Comparison of ENCODE assay signal across 13 mouse cellular contexts in the genomic region with DNA sequence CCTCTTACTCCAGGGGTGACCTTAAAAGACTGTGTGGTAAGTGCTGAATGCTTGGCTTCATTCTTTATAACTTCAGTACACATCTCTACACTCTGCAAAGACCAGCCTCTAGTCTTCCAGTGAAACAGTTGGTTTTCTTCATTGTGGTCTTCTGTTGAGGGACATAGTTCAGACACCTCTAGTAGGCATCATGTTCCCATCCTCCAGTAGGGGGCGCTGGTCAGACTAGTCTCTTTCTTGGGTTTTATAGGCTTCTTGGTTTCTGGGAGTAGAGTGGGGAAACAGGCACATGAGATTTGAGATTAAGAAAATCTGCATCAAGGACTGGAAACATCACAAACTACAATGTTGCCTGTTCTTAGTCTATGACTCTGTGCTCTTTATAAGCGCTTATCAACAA. TPM values are rescaled to one million over a fixed set of nuclear protein-coding genes. Genes with fewer than 3 reads are reported as not detected.
DNase-seq lines count a peak whose midpoint lies in the region; ATAC-seq lines count a peak whose summit lies in the region.
"Had no signal": no experiment of that assay in that cellular context is flagged by ENCODE, and none has a peak within 500 bp of the region (broad histone marks: within the 10 kb centered on the region; RNA-seq: fewer than 3 reads in every experiment).

No protein-coding gene starts in this region.

- H3K4me1 ChIP-seq in liver, embryonic 11.5 days (replicated peaks; ENCODE audit: control insufficient read depth, insufficient read depth, low read length): 0 out of 2 replicates have a peak, but pooled peaks cover 3% of the 10 kb centered on the region
- no peaks in the 10 kb centered on the region for H3K4me1 ChIP-seq in neural tube, embryonic 15.5 days
- H3K4me1 ChIP-seq: heart, embryonic 13.5 days had no signal

- no peak for ATAC-seq in liver, embryonic 11.5 days (replicated peaks; ENCODE audit: low FRiP score)
- no peak for ATAC-seq in neural tube, embryonic 15.5 days (ENCODE audit: low FRiP score)
- ATAC-seq: activated CD4-positive, CD25-positive, alpha-beta regulatory T cell, adult 4 months had no signal

- no peaks in the 10 kb centered on the region for H3K27me3 ChIP-seq in liver, embryonic 11.5 days (replicated peaks; ENCODE audit: control insufficient read depth, insufficient read depth, low read length)
- H3K27me3 ChIP-seq in neural tube, embryonic 15.5 days (replicated peaks): no peaks in the 10 kb centered on the region
- H3K27me3 ChIP-seq: heart, embryonic 13.5 days had no signal

- H3K9me3 ChIP-seq in liver, embryonic 11.5 days (ENCODE audit: control insufficient read depth, low read length): no peaks in the 10 kb centered on the region
- H3K9me3 ChIP-seq in neural tube, embryonic 15.5 days (replicated peaks): no peaks in the 10 kb centered on the region
- H3K9me3 ChIP-seq: heart, embryonic 13.5 days had no signal

- H3K27ac ChIP-seq in liver, embryonic 11.5 days (ENCODE audit: low read depth, low read length): no peak overlapping the region
- H3K27ac ChIP-seq in neural tube, embryonic 15.5 days (replicated peaks): no peak overlapping the region
- H3K27ac ChIP-seq: heart, embryonic 13.5 days had no signal

- no peaks in the 10 kb centered on the region for H3K36me3 ChIP-seq in liver, embryonic 11.5 days (ENCODE audit: control insufficient read depth, insufficient read depth, low read length)
- no peaks in the 10 kb centered on the region for H3K36me3 ChIP-seq in neural tube, embryonic 15.5 days

- H3K4me2 ChIP-seq in liver, embryonic 11.5 days: no peak overlapping the region
- no peak overlapping the region for H3K4me2 ChIP-seq in neural tube, embryonic 15.5 days
- H3K4me2 ChIP-seq: heart, embryonic 13.5 days had no signal

- H3K9ac ChIP-seq in liver, embryonic 11.5 days (ENCODE audit: low read depth, low read length): no peak overlapping the region
- no peak overlapping the region for H3K9ac ChIP-seq in neural tube, embryonic 15.5 days (replicated peaks)
- H3K9ac ChIP-seq: heart, embryonic 13.5 days had no signal

- 64% methylated on average over 2 of the region's 2 CpGs for WGBS in liver, embryonic 11.5 days
- 68% methylated on average over 2 of the region's 2 CpGs for WGBS in neural tube, embryonic 15.5 days

- no peak overlapping the region for H3K4me3 ChIP-seq in liver, embryonic 11.5 days (ENCODE audit: low read depth, low read length)
- no peak overlapping the region for H3K4me3 ChIP-seq in neural tube, embryonic 15.5 days (replicated peaks)
- H3K4me3 ChIP-seq: heart, embryonic 13.5 days had no signal

- DNase-seq in liver (peak; percentile 56), ES-CJ7 (ENCODE audit: low read depth, low spot score) (peak; percentile 78), adipocyte (ENCODE audit: low spot score) (no peak)
- DNase-seq in liver, embryonic 11.5 days (ENCODE audit: low spot score): no peak
- DNase-seq in c-Kit-positive CD71-negative TER-119-negative erythroid progenitor cells, embryonic 14.5 days (ENCODE audit: low read depth): peak; percentile 35
- DNase-seq in retina, postnatal 1 day: peak; percentile 20
- no peak for DNase-seq in heart, adult 18-20 months
- DNase-seq: cerebellum, adult 18-20 months; kidney, adult 11 months; lung, postnatal 10 days had no signal

RNA-seq across cellular contexts. Expression of gene Lyrm7, which starts 26.1 kb away (rescaled TPM):
- polyA plus RNA-seq in liver, embryonic 11.5 days (2014; fragmentation: Nextera tagmentation; extraction: Ambion mirVana): 9.4 and 11.3 TPM in 2 replicates
- 10 to 100 TPM; 30.9 to 34.4 TPM for total RNA-seq in heart, adult 18-20 months (2021)
- polyA plus RNA-seq in neural tube, embryonic 15.5 days (2015; fragmentation: Nextera tagmentation; extraction: Ambion mirVana): 10.5 and 11.8 TPM in 2 replicates

RNA-seq across cellular contexts. Expression of gene Hint1, which starts 31.6 kb away (rescaled TPM):
- polyA plus RNA-seq in liver, embryonic 11.5 days (2014; fragmentation: Nextera tagmentation; extraction: Ambion mirVana): 587 and 600 TPM in 2 replicates
- total RNA-seq in heart, adult 18-20 months (2021): 100 to 1,000 TPM; 303 to 309 TPM
- polyA plus RNA-seq in neural tube, embryonic 15.5 days (2015; fragmentation: Nextera tagmentation; extraction: Ambion mirVana): 794 and 878 TPM in 2 replicates

RNA-seq across cellular contexts. Expression of gene Cdc42se2, which starts 47.1 kb away (rescaled TPM):
- 43.2 and 49.9 TPM in 2 replicates for polyA plus RNA-seq in liver, embryonic 11.5 days (2014; fragmentation: Nextera tagmentation; extraction: Ambion mirVana)
- 10 to 100 TPM; 21.1 to 24.6 TPM for total RNA-seq in heart, adult 18-20 months (2021)
- polyA plus RNA-seq in neural tube, embryonic 15.5 days (2015; fragmentation: Nextera tagmentation; extraction: Ambion mirVana): 120 and 130 TPM in 2 replicates

Comparison
In these comparisons a context has a peak if more than half of its experiments do, and no peak if none do; other contexts are left out.
1. DNase-seq: peak in liver (single experiment), ES-CJ7 (single experiment), c-Kit-positive CD71-negative TER-119-negative erythroid progenitor cells, embryonic 14.5 days (single experiment) and retina, postnatal 1 day (single experiment); none in liver, embryonic 11.5 days (single experiment), heart, adult 18-20 months (0 of 2) and adipocyte (single experiment).